ENCODE assay signal across 28 mouse cellular contexts in genomic region chr7:73787513-73787912, GRCm38 (mm10). TPM values are rescaled to one million over a fixed set of nuclear protein-coding genes. Genes with fewer than 3 reads are reported as not detected.
DNase-seq lines count a peak whose midpoint lies in the region; ATAC-seq and TF ChIP-seq lines count a peak whose summit lies in the region.
"Had no signal": no experiment of that assay in that cellular context is flagged by ENCODE, and none has a peak within 500 bp of the region (broad histone marks: within the 10 kb centered on the region; RNA-seq: fewer than 3 reads in every experiment).

No protein-coding gene starts in this region.

- no peaks in the 10 kb centered on the region for H3K4me1 ChIP-seq in lung, embryonic 14.5 days (ENCODE audit: insufficient read depth)
- H3K4me1 ChIP-seq: embryonic facial prominence, embryonic 13.5 days; embryonic facial prominence, embryonic 15.5 days; forebrain, embryonic 10.5 days; forebrain, embryonic 12.5 days had no signal

- TF ChIP-seq POLR2A in brain, embryonic 14.5 days (IDR thresholded peaks at IDR 0.05; ENCODE audit: borderline replicate concordance, extremely low read depth, insufficient read depth, insufficient read length, poor library complexity, severe bottlenecking): no peak

- H3K36me3 ChIP-seq in lung, embryonic 14.5 days (ENCODE audit: insufficient read depth): no peaks in the 10 kb centered on the region
- H3K36me3 ChIP-seq: embryonic facial prominence, embryonic 13.5 days; embryonic facial prominence, embryonic 15.5 days; forebrain, embryonic 10.5 days; forebrain, embryonic 12.5 days; G1E had no signal

- ATAC-seq in lung, embryonic 14.5 days (ENCODE audit: insufficient read depth): no peak
- ATAC-seq: activated CD4-positive, CD25-positive, alpha-beta regulatory T cell, adult 4 months; CD4-positive, CD25-positive, alpha-beta regulatory T cell, adult 4 months; forebrain, embryonic 14.5 days; forebrain, embryonic 16.5 days; Patski had no signal

- no peak overlapping the region for H3K27ac ChIP-seq in lung, embryonic 14.5 days (ENCODE audit: low read depth)
- H3K27ac ChIP-seq: embryonic facial prominence, embryonic 13.5 days; embryonic facial prominence, embryonic 15.5 days; forebrain, embryonic 10.5 days; forebrain, embryonic 12.5 days had no signal

- no peak for TF ChIP-seq CTCF in lung, embryonic 14.5 days (IDR thresholded peaks at IDR 0.05; ENCODE audit: low read depth)
- TF ChIP-seq CTCF in brain, embryonic 14.5 days (IDR thresholded peaks at IDR 0.05; ENCODE audit: borderline replicate concordance, extremely low read depth, insufficient read depth, insufficient read length): no peak

- 70% methylated on average over 8 of the region's 8 CpGs for WGBS in lung, embryonic 14.5 days

- no peak overlapping the region for H3K4me3 ChIP-seq in lung, embryonic 14.5 days (ENCODE audit: low read depth, low read length)
- H3K4me3 ChIP-seq: embryonic facial prominence, embryonic 13.5 days; embryonic facial prominence, embryonic 15.5 days; erythroblast, embryonic 14.5 days; forebrain, embryonic 10.5 days; forebrain, embryonic 12.5 days had no signal

- no peak overlapping the region for H3K4me2 ChIP-seq in lung, embryonic 14.5 days
- H3K4me2 ChIP-seq: embryonic facial prominence, embryonic 13.5 days; embryonic facial prominence, embryonic 15.5 days; forebrain, embryonic 12.5 days had no signal

- H3K9me3 ChIP-seq in lung, embryonic 14.5 days (ENCODE audit: low read depth, low read length): no peaks in the 10 kb centered on the region
- H3K9me3 ChIP-seq: embryonic facial prominence, embryonic 13.5 days; embryonic facial prominence, embryonic 15.5 days; forebrain, embryonic 10.5 days; forebrain, embryonic 12.5 days; G1E had no signal

- no peaks in the 10 kb centered on the region for H3K27me3 ChIP-seq in lung, embryonic 14.5 days (ENCODE audit: insufficient read depth, low read length)
- H3K27me3 ChIP-seq: embryonic facial prominence, embryonic 13.5 days; embryonic facial prominence, embryonic 15.5 days; forebrain, embryonic 12.5 days had no signal

- peak; percentile 91 for DNase-seq in heart, adult 11 months
- DNase-seq in heart, postnatal 4 days: no peak
- peak; percentile 40 for DNase-seq in lung, embryonic 14.5 days
- DNase-seq in lung, postnatal 25 days (ENCODE audit: low spot score): no peak
- DNase-seq in brain, embryonic 14.5 days (ENCODE audit: low read depth): peak; percentile 22
- DNase-seq: adrenal gland, adult 8-10 months; adrenal gland, postnatal 14 days; adrenal gland, postnatal 36 days; B cell, adult 2 months; cerebellum, adult 11 months; cerebellum, adult 18-20 months; cerebellum, adult 8-10 months; cerebellum, adult 9-11 months; cerebellum, postnatal 14 days; cerebellum, postnatal 36 days; embryo, embryonic 11 days had no signal

- no peak overlapping the region for H3K9ac ChIP-seq in lung, embryonic 14.5 days
- H3K9ac ChIP-seq: embryonic facial prominence, embryonic 13.5 days; embryonic facial prominence, embryonic 15.5 days; forebrain, embryonic 12.5 days had no signal

RNA-seq across cellular contexts. Expression of gene Fam174b, which starts 47.4 kb away (rescaled TPM):
- total RNA-seq in heart, postnatal 4 days (2021): 100 to 1,000 TPM; 112 to 113 TPM
- 72.6 and 74.8 TPM in 2 replicates for polyA plus RNA-seq in lung, embryonic 14.5 days (2014; fragmentation: Nextera tagmentation; extraction: Ambion mirVana)
- polyA plus RNA-seq in brain, embryonic 14.5 days (2012; rRNA removed): 15.5 and 23.7 TPM in 2 replicates
- total RNA-seq: CH12.LX had no signal
- polyA plus RNA-seq: erythroblast, embryonic 14.5 days had no signal

Comparison
In these comparisons a context has a peak if more than half of its experiments do, and no peak if none do; other contexts are left out.
1. DNase-seq: peak in heart, adult 11 months (single experiment), lung, embryonic 14.5 days (single experiment) and brain, embryonic 14.5 days (single experiment); none in heart, postnatal 4 days (single experiment) and lung, postnatal 25 days (single experiment).